Mouse (Mus musculus) forebrain, embryonic 12.5 days (tissue): ENCODE data around the gene Zfp146. TPM values are rescaled to one million over a fixed set of nuclear protein-coding genes. Genes with fewer than 3 reads are reported as not detected.
"Not testable (repeated sequence)": the region's sequence is repeated elsewhere in the genome, so short reads cannot be mapped to it uniquely, and the experiment has no call there.

ENCODE experiments used
- ATAC-seq: fragments of 200-750 bp; cut with Nextera tagmentation; 2 replicates; pipeline ENCODE4 v1.8.0; 2017; ENCODE audit warnings: moderate TSS enrichment; ENCODE audit not compliant: low FRiP score
- H3K27ac ChIP-seq: fragments of 300-500 bp; sonication (generic); 2 replicates; pipeline ENCODE4 v1.5.1; 2016; ENCODE audit warnings: mild to moderate bottlenecking
- H3K27me3 ChIP-seq: fragments of 300-500 bp; sonication (generic); 2 replicates; pipeline ENCODE4 v1.6.1; 2016; ENCODE audit warnings: mild to moderate bottlenecking
- H3K36me3 ChIP-seq: fragments of 300-500 bp; sonication (generic); replicated peaks from 2 replicates; pipeline ENCODE4 v1.6.1; 2016; ENCODE audit warnings: mild to moderate bottlenecking
- H3K4me1 ChIP-seq: fragments of 300-500 bp; sonication (generic); 2 replicates; pipeline ENCODE4 v1.6.1; 2016
- H3K4me2 ChIP-seq: fragments of 300-500 bp; sonication (generic); 2 replicates; pipeline ENCODE4 v1.6.1; 2016; ENCODE audit warnings: mild to moderate bottlenecking, moderate library complexity
- H3K4me3 ChIP-seq: fragments of 300-500 bp; sonication (generic); replicated peaks from 2 replicates; pipeline ENCODE4 v1.5.1; 2016; ENCODE audit warnings: mild to moderate bottlenecking
- H3K9ac ChIP-seq: fragments of 300-500 bp; sonication (generic); 2 replicates; pipeline ENCODE4 v1.6.1; 2016; ENCODE audit warnings: mild to moderate bottlenecking
- H3K9me3 ChIP-seq: fragments of 300-500 bp; sonication (generic); 2 replicates; pipeline ENCODE4 v1.6.1; 2016
- WGBS: fragments of 180-500 bp; shearing (Covaris S2); methylation state at CpG from one replicate; pipeline ENCODE4 v1.1.7; 2016; 5-methylcytosine and 5-hydroxymethylcytosine counted together
- polyA plus RNA-seq: library from polyadenylated mRNA; unstranded; fragments of >200 nt; fragmentation: Nextera tagmentation; extraction: Ambion mirVana; gene quantifications from 2 replicates; pipeline ENCODE4 v1.2.1, GENCODE M21; 2016

The Zfp146 gene
- polyA plus RNA-seq, 1 experiment from 2014 or later: 23.6 TPM

GRCm38 (mm10) chr7:30188344-30189115, 19.0 kb upstream of the Zfp146 start:
- H3K36me3 ChIP-seq: peaks cover 57% of the 10 kb centered on the region
- no peak overlapping the region for H3K9ac ChIP-seq
- 88% methylated on average over 12 of the region's 12 CpGs for WGBS

GRCm38 (mm10) chr7:30184641-30185348, 15.2 kb upstream of the Zfp146 start:
- 72% methylated on average over 13 of the region's 13 CpGs for WGBS
- H3K4me1 ChIP-seq: peaks cover 10% of the 10 kb centered on the region
- peaks cover 32% of the 10 kb centered on the region for H3K36me3 ChIP-seq
- no peak overlapping the region for H3K9ac ChIP-seq
- H3K27ac ChIP-seq: no peak overlapping the region
- H3K9me3 ChIP-seq: no peaks in the 10 kb centered on the region
- ATAC-seq: no peak
- H3K4me2 ChIP-seq: no peak overlapping the region
- H3K27me3 ChIP-seq: no peaks in the 10 kb centered on the region
- H3K4me3 ChIP-seq: no peak overlapping the region

More at GRCm38 (mm10) chr7:30188344-30189115, 19.0 kb upstream of the Zfp146 start:
- no peak overlapping the region for H3K4me2 ChIP-seq
- H3K4me3 ChIP-seq: no peak overlapping the region
- peaks cover 21% of the 10 kb centered on the region for H3K4me1 ChIP-seq
- ATAC-seq: no peak
- H3K27ac ChIP-seq: no peak overlapping the region
- no peaks in the 10 kb centered on the region for H3K9me3 ChIP-seq
- H3K27me3 ChIP-seq: no peaks in the 10 kb centered on the region

- no peak within 1 kb of the TSS for H3K27ac ChIP-seq
These were observed 14.3 kb upstream of the Zfp146 start, which contains the start of gene Cox7a1 for GRCm38 (mm10) chr7:30183879-30184289. Gene Cox7a1, plus strand, starts transcription at chr7:30184144.

GRCm38 (mm10) chr7:30183189-30183588, 13.6 kb upstream of the Zfp146 start:
- peaks cover 28% of the 10 kb centered on the region for H3K36me3 ChIP-seq
- H3K9ac ChIP-seq, H3K27ac ChIP-seq, ATAC-seq, H3K27me3 ChIP-seq, H3K4me3 ChIP-seq, H3K9me3 ChIP-seq, H3K4me2 ChIP-seq: not testable (repeated sequence)
- WGBS: 70% methylated on average over 7 of the region's 7 CpGs
- peaks cover 10% of the 10 kb centered on the region for H3K4me1 ChIP-seq

More at GRCm38 (mm10) chr7:30183879-30184289, 14.3 kb upstream of the Zfp146 start, which contains the start of gene Cox7a1:
- H3K9me3 ChIP-seq: no peaks in the 10 kb centered on the region
- no peaks in the 10 kb centered on the region for H3K27me3 ChIP-seq
- peak; percentile 72 for ATAC-seq
- peak within 1 kb of the TSS; percentile 48 for H3K4me2 ChIP-seq
- H3K4me3 ChIP-seq: peak within 1 kb of the TSS; percentile 11; the same call in 1 of the 2 replicates
- H3K4me1 ChIP-seq: peaks cover 10% of the 10 kb centered on the region
- no peak within 1 kb of the TSS for H3K9ac ChIP-seq
- 0% methylated on average over 11 of the region's 11 CpGs for WGBS
- peaks cover 28% of the 10 kb centered on the region for H3K36me3 ChIP-seq

- not testable (repeated sequence) for H3K4me2 ChIP-seq, H3K9ac ChIP-seq, H3K4me3 ChIP-seq, H3K27me3 ChIP-seq, H3K27ac ChIP-seq, ATAC-seq, H3K9me3 ChIP-seq
- H3K36me3 ChIP-seq: peaks cover 26% of the 10 kb centered on the region
- peaks cover 10% of the 10 kb centered on the region for H3K4me1 ChIP-seq
- 93% methylated on average over 10 of the region's 10 CpGs for WGBS
These were observed 12.4 kb upstream of the Zfp146 start for GRCm38 (mm10) chr7:30181929-30182328.

GRCm38 (mm10) chr7:30181308-30181707, 11.8 kb upstream of the Zfp146 start:
- Histone ChIP-seq H3K4me2 (no peak overlapping the region), H3K9me3 (no peaks in the 10 kb centered on the region), H3K36me3 (peaks cover 26% of the 10 kb centered on the region), H3K4me3 (no peak overlapping the region), H3K27ac (no peak overlapping the region; the same call in 1 of the 2 replicates), H3K4me1 (peaks cover 10% of the 10 kb centered on the region), H3K27me3 (no peaks in the 10 kb centered on the region), H3K9ac (no peak overlapping the region)
- whole genome bisulfite sequencing: 6% methylated on average over 4 of the region's 4 CpGs
- ATAC-seq: peak; percentile 45; the same call in 1 of the 2 replicates

- Histone ChIP-seq H3K4me3 (no peak overlapping the region), H3K9ac (no peak overlapping the region), H3K9me3 (no peaks in the 10 kb centered on the region), H3K4me1 (no peaks in the 10 kb centered on the region), H3K36me3 (peaks cover 24% of the 10 kb centered on the region), H3K27me3 (no peaks in the 10 kb centered on the region), H3K27ac (no peak overlapping the region), H3K4me2 (no peak overlapping the region)
- ATAC-seq: no peak
- 88% methylated on average over 11 of the region's 11 CpGs for WGBS
These were observed 8.7 kb upstream of the Zfp146 start for GRCm38 (mm10) chr7:30178256-30178655.

GRCm38 (mm10) chr7:30176474-30176873, 6.9 kb upstream of the Zfp146 start:
- Histone ChIP-seq H3K4me1 (no peaks in the 10 kb centered on the region), H3K4me3 (no peak overlapping the region), H3K4me2 (no peak overlapping the region), H3K27ac (no peak overlapping the region), H3K27me3 (no peaks in the 10 kb centered on the region), H3K9me3 (no peaks in the 10 kb centered on the region), H3K9ac (no peak overlapping the region), H3K36me3 (peaks cover 24% of the 10 kb centered on the region)
- ATAC-seq: no peak
- WGBS: 88% methylated on average over 12 of the region's 12 CpGs

GRCm38 (mm10) chr7:30170283-30170951, 867 bp upstream of the Zfp146 start:
- Histone ChIP-seq H3K27me3 (no peaks in the 10 kb centered on the region), H3K9ac (peak overlapping the region; percentile 78), H3K4me2 (peak overlapping the region; percentile 70), H3K4me3 (peak overlapping the region; percentile 69), H3K36me3 (peaks cover 25% of the 10 kb centered on the region), H3K4me1 (peaks cover 12% of the 10 kb centered on the region), H3K9me3 (peaks cover 28% of the 10 kb centered on the region), H3K27ac (no peak overlapping the region)
- WGBS: 29% methylated on average over 11 of the region's 11 CpGs
- peak; percentile 39; the same call in 1 of the 2 replicates for ATAC-seq

- Histone ChIP-seq H3K4me1 (peaks cover 12% of the 10 kb centered on the region), H3K27ac (peak overlapping the region; percentile 91), H3K36me3 (peaks cover 37% of the 10 kb centered on the region), H3K9ac (peak overlapping the region; percentile 78), H3K4me2 (peak overlapping the region; percentile 70), H3K4me3 (peak overlapping the region; percentile 69), H3K9me3 (peaks cover 42% of the 10 kb centered on the region), H3K27me3 (no peaks in the 10 kb centered on the region)
- ATAC-seq: no peak; the same call in 1 of the 2 replicates
- WGBS: 4% methylated on average over 21 of the region's 21 CpGs
These were observed 502 bp downstream of the Zfp146 start for GRCm38 (mm10) chr7:30168914-30169582.

- peaks cover 3% of the 10 kb centered on the region; the same call in 1 of the 2 replicates for H3K4me1 ChIP-seq
- H3K36me3 ChIP-seq: peaks cover 78% of the 10 kb centered on the region
- H3K27ac ChIP-seq: no peak overlapping the region
- H3K4me3 ChIP-seq: no peak overlapping the region
- H3K4me2 ChIP-seq: no peak overlapping the region
- H3K27me3 ChIP-seq: no peaks in the 10 kb centered on the region
- H3K9me3 ChIP-seq: peaks cover 82% of the 10 kb centered on the region
- H3K9ac ChIP-seq: no peak overlapping the region
- WGBS: 99% methylated on average over 2 of the region's 2 CpGs
- ATAC-seq: no peak
These were observed 4.8 kb downstream of the Zfp146 start for GRCm38 (mm10) chr7:30164745-30165144.
